Mouse (Mus musculus) liver, adult 2 months (tissue): Measurements from ENCODE around the gene Cux1.

Experiments
- CTCF ChIP-seq: fragments of 200-500 bp; IDR thresholded peaks from 2 replicates; pipeline ENCODE4 v1.5.1; 2011; ENCODE audit warnings: low read depth, low read length, control low read depth
- POLR2A ChIP-seq: fragments of 200-500 bp; IDR thresholded peaks from 2 replicates; pipeline ENCODE4 v1.6.1; 2011; ENCODE audit warnings: low read length, control low read depth; ENCODE audit not compliant: insufficient read depth; ENCODE audit errors: extremely low read depth

DNA sequence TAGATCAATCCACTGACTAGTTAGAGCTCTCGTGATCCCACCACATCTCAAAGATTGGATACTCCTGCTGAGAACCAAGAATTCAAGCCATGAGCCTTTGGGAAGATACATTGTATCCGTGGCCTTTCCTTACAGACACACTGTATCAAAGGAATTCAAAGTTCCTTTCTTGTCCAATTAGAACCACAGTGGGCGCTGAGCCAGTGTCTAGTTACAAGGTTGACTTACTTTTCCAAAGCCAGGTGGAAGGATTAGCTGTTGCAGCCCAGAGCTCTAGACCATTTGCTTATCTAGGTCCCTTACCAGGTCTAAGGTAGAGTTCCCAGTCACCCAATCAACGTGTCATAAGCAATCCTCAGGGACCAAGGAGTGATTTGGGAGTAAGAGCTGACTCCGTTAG is 33.2 kb upstream of the Cux1 start:
- TF ChIP-seq CTCF (no peak), POLR2A (no peak)
